Mouse (Mus musculus) cerebellum, adult 9-10 months (tissue): Measurements from ENCODE around the gene Snrk.

Source experiments
- DNase-seq: peaks from one replicate; pipeline ENCODE4 v3.0.0; 2022

Gene Snrk

DNA sequence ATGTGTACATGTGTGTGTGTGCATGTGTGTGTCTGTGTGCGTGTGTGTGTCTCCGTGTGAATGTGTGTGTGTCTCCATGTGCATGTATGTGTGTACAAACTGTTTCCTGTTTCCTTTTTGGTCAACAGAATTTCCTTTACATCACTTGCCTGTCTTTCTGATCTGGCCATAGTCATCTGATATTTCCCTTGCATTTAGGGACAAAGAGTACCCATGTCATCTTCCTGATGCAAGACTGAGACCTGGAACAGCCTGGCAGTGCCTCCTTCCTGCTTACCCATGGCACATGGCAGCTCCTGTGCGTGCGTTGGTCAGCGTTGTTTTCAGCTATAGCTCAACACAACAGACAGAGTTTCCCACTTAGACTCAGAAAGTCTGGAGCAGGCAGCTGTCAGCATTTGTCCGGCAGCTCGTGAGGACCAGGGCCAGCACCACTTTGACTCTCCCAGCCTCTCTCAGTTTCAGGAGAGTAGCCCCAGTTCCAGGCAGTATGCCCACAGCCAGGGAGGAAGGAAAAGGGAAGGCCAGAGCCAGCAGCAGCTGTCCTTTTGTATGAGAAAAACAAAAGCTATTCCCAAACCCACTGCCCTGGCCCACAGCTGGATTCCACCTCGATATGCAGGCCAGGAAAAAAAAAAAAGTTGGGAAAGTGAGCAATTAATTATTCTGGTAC lies 7.4 kb upstream of the Snrk start:
- DNase-seq = no peak

DNA sequence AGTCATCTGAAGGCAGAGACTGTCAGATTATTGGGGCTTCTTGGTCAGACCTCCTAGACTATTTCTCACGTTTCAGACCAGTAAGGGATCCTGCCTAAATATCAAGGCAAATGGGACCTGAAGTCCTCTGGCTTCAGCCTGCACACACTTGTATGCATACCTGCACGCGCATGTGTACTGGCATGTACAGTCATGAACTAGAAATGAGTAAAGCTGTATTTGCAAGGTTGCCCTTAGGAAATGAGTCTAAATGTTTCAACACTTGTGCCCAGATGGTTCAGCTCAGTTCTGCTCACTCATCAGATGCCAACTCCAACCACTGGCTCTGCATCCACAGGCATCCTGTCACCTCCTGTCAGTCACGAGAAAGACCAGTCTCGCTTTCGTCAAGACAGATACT lies 6.6 kb upstream of the Snrk start:
- DNase-seq = no peak

GRCm38 (mm10) chr9:122110921-122111320 lies 6.1 kb upstream of the Snrk start:
- DNase-seq = no peak

DNA sequence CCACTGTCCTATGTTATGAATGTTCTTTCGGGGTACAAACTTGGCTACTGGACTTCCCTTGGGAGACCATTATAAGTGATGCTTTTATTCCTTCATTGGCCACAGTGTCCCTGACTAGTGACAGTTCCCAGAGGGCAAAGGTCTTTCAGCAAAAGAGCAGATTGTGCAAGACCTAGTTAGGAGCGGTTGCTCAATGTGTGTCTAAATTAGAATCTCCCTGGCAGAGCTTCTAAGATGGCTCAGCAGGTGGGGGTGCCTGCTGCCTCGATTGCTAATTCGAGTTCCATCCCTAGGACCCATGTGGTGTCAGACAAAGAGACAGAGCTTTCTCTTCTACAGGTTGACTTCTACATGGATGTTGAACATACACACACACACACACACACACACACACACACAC lies 1.5 kb upstream of the Snrk start:
- peak; percentile 64 for DNase-seq

- DNase-seq = peak; percentile 67
Observed at GRCm38 (mm10) chr9:122116359-122116758, 707 bp upstream of the Snrk start.

- peak; percentile 58 for DNase-seq
Observed at GRCm38 (mm10) chr9:122117692-122118529, 845 bp downstream of the Snrk start.

DNA sequence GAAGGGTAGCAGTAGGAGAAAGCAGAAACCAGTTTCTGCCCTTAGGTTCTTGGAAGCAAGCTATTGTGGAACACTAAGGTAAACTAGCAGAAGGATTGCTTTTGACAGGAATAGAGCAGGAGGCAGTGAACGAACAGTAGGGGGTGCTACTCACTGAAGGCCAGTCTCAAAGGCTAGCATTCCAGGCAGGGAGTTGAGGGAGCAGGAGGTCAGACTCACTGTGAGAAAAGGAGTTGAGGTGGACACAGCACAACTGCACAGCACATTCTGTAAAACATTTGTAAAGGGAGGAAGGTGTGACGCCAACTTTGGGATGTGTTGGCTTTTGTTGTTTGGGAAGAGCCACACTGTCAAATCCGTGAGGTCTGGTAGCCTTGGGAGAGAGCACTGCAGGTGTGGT lies 3.0 kb downstream of the Snrk start:
- DNase-seq = peak; percentile 87

GRCm38 (mm10) chr9:122122113-122122512 lies 5.0 kb downstream of the Snrk start:
- DNase-seq = no peak

GRCm38 (mm10) chr9:122123181-122123580 lies 6.1 kb downstream of the Snrk start:
- DNase-seq = no peak

DNA sequence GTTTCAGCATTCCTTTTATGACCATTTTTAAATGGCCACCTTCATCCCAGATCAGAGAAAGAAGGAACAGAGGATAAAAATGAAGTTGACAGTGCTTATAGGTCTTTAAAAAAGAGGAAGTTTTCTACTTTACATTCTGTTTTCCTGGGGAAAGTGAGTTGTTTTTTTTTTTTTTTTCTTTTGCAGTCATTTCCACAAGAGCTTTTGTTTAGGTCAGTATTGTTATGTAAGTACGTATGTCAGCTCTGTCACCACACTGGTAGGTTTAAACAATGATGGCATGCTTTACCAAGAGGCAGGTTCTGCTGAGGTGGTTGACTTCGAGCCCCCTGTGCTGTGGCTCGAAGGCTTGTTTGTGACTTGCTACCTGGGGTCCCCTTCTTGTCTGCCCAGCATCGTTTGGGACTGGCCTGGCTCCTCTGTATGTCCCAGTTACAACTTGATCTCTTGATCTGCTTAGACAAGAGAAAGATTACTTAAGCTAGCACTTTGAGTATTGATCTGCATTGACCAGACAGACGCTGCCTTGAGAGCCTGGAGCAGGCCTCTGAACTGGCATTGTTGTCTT lies 8.7 kb downstream of the Snrk start:
- DNase-seq = no peak

- DNase-seq = no peak
Observed at GRCm38 (mm10) chr9:122126790-122127189, 9.7 kb downstream of the Snrk start.

- DNase-seq = no peak
Observed at GRCm38 (mm10) chr9:122127271-122127785, 10.3 kb downstream of the Snrk start.

GRCm38 (mm10) chr9:122128686-122129085 lies 11.6 kb downstream of the Snrk start:
- DNase-seq = no peak

- DNase-seq = no peak
Observed at GRCm38 (mm10) chr9:122130666-122131065, 13.6 kb downstream of the Snrk start.

DNA sequence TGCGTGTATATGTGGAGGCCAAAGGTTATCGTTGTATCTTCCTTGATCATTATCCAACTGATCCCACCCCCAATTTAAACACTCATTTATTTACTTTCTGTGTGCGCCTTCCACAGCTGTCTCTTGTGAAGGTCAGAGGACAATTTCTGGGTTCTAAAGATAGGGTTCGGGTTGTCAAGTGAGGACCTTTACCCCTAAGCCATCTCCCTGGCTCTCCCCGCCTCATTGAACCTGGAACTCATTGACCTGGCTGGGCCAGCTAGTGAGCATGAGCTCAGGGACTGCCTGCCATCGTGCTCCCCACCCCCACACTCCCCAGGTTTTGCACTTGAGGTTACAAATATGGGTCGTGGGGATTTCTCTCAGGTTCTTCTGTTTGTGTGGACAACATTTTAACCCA lies 15.1 kb downstream of the Snrk start:
- no peak for DNase-seq

GRCm38 (mm10) chr9:122135095-122135884 lies 18.2 kb downstream of the Snrk start:
- DNase-seq = no peak

DNA sequence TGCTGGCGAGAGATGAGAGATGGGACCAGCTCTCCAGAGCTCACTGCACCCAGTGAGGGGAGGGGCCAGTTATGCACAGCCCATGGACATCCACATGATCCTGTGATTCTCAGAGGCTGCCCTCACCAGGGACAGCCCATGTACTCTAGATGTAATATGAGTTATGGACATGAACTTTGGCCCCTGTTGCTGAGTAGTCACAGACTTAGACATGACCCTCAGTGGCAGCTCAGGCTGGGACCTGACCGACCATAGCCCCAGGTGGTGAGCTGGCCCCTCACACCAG lies 18.8 kb downstream of the Snrk start:
- DNase-seq = no peak

DNA sequence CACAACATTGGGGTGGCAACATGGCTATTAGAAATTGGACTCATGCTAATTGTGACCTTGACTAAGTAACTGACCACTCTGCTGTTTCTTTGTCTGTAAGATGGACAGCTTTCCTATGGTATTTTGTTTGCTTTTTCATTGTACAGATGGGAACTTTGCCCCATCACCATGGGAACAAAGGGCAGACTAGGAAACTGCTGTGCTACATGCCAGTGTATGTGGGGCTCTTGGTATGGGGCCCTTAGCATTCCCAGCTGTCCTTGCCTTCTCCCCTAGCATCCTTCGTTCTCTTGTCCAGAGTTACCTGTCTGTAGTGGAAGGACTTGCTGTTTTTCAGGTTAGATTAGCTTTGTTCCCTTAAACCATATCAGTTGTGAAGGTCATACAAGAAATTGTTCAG lies 20.9 kb downstream of the Snrk start:
- DNase-seq = no peak

DNA sequence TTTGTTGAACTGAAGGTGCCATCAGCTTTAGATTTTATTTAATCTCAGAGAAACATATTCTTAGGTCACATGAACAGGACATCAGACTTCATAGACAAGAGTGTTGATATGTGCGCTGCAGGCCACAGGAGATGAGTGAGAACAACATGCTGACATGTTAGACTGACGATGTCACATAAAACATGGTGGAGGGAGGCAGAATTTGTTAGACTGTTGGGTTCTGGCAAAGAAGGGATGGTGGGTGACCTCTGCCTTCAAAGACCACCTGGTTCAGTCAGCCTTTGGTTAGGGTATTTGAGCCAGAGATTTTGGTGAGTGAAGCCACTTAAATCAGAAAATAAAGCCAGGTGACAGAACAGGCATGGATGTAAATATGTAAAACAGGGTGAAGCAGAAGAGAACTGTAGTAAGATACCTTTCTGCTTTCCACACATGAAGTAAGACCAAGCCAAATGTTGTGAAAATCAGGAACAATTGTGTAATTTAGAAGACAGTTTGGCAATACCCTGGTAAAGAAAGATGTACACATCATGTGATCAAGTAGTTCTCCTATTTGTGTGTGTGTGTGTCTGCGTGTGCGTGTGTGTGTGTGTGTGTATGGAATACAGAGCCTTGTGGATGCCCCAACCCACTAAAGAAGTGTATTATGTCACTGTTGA lies 21.4 kb downstream of the Snrk start:
- no peak for DNase-seq

GRCm38 (mm10) chr9:122139236-122139635 lies 22.2 kb downstream of the Snrk start:
- no peak for DNase-seq

GRCm38 (mm10) chr9:122143219-122143618 lies 26.2 kb downstream of the Snrk start:
- no peak for DNase-seq

GRCm38 (mm10) chr9:122144776-122145175 lies 27.7 kb downstream of the Snrk start:
- no peak for DNase-seq

GRCm38 (mm10) chr9:122145677-122146076 lies 28.6 kb downstream of the Snrk start:
- no peak for DNase-seq
